Mouse (Mus musculus) megakaryocyte, embryonic 14.5 days (primary cell): ENCODE measurements around the gene Madd.

Experiments used
- FLI1 ChIP-seq: IDR thresholded peaks from 2 replicates; pipeline ENCODE4 v1.6.1; 2012; ENCODE audit warnings: low read length, inconsistent platforms, mixed read lengths
- GATA1 ChIP-seq: IDR thresholded peaks from 3 replicates; pipeline ENCODE4 v1.6.1; 2012; ENCODE audit warnings: mixed read lengths, low read length, inconsistent platforms, borderline replicate concordance

DNA sequence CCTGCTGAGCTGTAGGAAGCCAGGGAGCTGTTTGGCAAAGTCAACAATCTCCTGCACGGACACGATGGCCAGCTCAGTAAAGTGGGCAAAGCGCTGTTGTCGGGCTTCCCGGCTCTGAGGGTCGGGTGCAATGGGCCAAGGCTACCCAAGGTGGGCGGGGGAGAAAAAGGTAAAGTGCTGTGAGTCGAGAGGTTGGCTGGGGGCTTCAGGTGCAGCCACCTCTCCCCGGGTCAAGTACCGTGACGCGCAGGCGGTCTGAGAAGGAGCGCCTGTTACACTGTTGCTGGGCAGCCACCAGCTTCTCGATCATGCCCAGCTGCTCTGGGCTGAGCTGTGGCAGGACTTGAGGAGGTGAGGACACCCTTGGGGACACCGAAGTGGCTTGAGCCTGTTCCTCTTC is 6.9 kb upstream of the Madd start:
- TF ChIP-seq GATA1 (no peak), FLI1 (no peak)
